Mouse (Mus musculus): ENCODE data around the gene Rbp1. TPM values are rescaled to one million over a fixed set of nuclear protein-coding genes. Genes with fewer than 3 reads are reported as not detected.

Gene Rbp1
- polyA plus RNA-seq, 1 experiment: 3.4 TPM

DNA sequence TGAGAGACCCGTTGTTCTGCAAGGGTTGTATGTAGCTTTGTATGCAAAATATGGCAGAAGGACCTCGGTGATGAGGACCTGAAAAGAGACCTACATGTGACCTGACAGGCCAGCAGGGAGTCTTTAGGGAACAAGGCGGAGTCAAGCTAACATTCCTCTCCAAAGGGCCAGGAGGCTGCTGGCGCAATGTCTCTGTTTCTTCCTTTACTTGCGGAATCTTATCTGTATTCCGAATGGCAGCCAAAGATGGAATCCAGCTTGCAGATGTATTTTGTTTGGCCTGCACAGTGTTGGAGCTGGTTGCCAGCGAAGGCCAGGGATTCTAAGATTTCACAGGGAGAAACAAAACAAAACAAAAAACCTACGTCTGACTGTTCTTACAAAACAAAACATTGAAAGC lies 6.0 kb downstream of the Rbp1 start:
- Histone ChIP-seq H3K4me3 (ENCODE audit: control insufficient read depth, insufficient read depth, low read length) (no peak overlapping the region), H3K36me3 (ENCODE audit: control insufficient read depth, insufficient read depth, low read length) (no peaks in the 10 kb centered on the region), H3K4me1 (replicated peaks; ENCODE audit: control insufficient read depth, insufficient read depth, low read length) (no peaks in the 10 kb centered on the region; the same call in 1 of the 2 replicates), H3K27ac (ENCODE audit: control insufficient read depth, insufficient read depth, low read length) (no peak overlapping the region), H3K27me3 (ENCODE audit: control insufficient read depth, insufficient read depth, low read length) (peaks cover 6% of the 10 kb centered on the region)
- no peak for DNase-seq
- TF ChIP-seq CTCF (IDR thresholded peaks at IDR 0.05; ENCODE audit: borderline replicate concordance, control insufficient read depth, extremely low read depth, insufficient read depth, low read length, poor library complexity) (no peak), POLR2A (IDR thresholded peaks at IDR 0.05; ENCODE audit: control insufficient read depth, extremely low read depth, insufficient read depth, low read length, poor library complexity) (no peak)
- 81% methylated on average over 8 of the region's 8 CpGs for WGBS

DNA sequence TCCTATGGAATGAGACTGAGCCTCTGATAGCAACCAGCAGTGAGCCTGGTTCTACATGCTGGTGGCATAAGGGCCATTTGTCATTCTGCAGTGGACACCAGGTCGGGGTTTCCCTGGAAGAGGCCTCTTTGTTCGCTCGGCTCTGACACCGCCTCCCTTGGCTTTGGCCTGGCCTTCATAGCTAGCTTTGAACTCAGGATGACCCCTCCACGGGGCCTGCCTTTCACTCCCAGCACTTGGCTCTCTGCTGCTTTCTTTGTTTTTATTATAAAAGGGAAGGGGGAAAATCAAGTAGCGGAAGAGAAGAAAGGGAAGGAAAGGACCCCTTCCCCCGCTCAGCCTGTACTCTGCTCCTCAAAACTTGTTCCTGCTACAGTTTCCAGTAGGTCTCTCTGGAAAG lies 7.0 kb downstream of the Rbp1 start:
- Histone ChIP-seq H3K27me3 (ENCODE audit: control insufficient read depth, insufficient read depth, low read length) (peaks cover 6% of the 10 kb centered on the region), H3K36me3 (ENCODE audit: control insufficient read depth, insufficient read depth, low read length) (no peaks in the 10 kb centered on the region), H3K4me1 (replicated peaks; ENCODE audit: control insufficient read depth, insufficient read depth, low read length) (no peaks in the 10 kb centered on the region), H3K27ac (ENCODE audit: control insufficient read depth, insufficient read depth, low read length) (no peak overlapping the region), H3K4me3 (ENCODE audit: control insufficient read depth, insufficient read depth, low read length) (no peak overlapping the region)
- TF ChIP-seq POLR2A (IDR thresholded peaks at IDR 0.05; ENCODE audit: control insufficient read depth, extremely low read depth, insufficient read depth, low read length, poor library complexity) (no peak), CTCF (IDR thresholded peaks at IDR 0.05; ENCODE audit: borderline replicate concordance, control insufficient read depth, extremely low read depth, insufficient read depth, low read length, poor library complexity) (no peak)
- no peak for DNase-seq
- 62% methylated on average over 7 of the region's 7 CpGs for WGBS

DNA sequence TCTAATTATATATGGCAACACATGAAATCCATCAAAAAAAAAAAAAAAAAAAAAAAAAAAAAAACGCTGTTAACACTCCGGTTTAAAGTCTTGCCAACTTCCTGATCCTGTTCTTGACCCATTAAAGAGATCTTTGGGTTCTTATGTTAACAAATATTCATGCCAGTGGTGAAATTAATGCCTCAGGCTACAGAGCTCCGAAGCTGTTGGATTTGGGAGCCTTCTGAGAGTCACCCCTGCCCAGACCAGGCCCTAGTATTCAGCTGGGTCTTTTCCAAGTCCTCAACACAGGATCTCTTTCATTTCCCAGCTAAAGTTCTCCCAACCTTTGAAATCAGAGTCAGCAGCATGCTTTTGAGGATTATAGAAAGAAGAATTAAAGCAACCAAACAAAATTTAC lies 7.8 kb downstream of the Rbp1 start:
- no peaks in the 10 kb centered on the region for H3K4me1 ChIP-seq (replicated peaks; ENCODE audit: control insufficient read depth, insufficient read depth, low read length)
- peaks cover 4% of the 10 kb centered on the region for H3K27me3 ChIP-seq (ENCODE audit: control insufficient read depth, insufficient read depth, low read length)
- no peaks in the 10 kb centered on the region for H3K36me3 ChIP-seq (ENCODE audit: control insufficient read depth, insufficient read depth, low read length)
- WGBS: 59% methylated on average over 3 of the region's 3 CpGs
- no peak for DNase-seq
- H3K27ac ChIP-seq (ENCODE audit: control insufficient read depth, insufficient read depth, low read length): no peak overlapping the region
- no peak for TF ChIP-seq POLR2A (IDR thresholded peaks at IDR 0.05; ENCODE audit: control insufficient read depth, extremely low read depth, insufficient read depth, low read length, poor library complexity)
- no peak overlapping the region for H3K4me3 ChIP-seq (ENCODE audit: control insufficient read depth, insufficient read depth, low read length)

DNA sequence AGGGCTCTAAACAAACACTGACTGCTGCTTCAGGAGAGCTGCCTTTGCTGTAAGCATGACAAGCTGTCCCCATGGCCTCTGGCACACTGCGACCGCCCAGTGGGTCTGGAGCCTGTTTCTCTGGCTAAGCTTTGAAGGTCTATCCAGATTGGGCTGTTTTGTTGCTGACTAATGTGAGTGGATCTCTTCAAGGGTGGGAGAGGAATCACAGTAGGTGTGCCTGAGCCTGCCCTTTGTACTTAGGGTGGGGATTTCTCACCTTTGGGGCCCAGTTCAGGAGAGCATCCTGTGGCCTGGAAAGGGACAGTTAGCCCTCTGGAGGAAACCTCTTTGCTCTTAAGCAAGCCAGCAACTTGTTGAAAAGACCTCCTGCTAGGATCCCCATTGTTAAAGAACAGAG lies 10.3 kb downstream of the Rbp1 start:
- WGBS: 95% methylated on average over 2 of the region's 2 CpGs
- no peak for DNase-seq

DNA sequence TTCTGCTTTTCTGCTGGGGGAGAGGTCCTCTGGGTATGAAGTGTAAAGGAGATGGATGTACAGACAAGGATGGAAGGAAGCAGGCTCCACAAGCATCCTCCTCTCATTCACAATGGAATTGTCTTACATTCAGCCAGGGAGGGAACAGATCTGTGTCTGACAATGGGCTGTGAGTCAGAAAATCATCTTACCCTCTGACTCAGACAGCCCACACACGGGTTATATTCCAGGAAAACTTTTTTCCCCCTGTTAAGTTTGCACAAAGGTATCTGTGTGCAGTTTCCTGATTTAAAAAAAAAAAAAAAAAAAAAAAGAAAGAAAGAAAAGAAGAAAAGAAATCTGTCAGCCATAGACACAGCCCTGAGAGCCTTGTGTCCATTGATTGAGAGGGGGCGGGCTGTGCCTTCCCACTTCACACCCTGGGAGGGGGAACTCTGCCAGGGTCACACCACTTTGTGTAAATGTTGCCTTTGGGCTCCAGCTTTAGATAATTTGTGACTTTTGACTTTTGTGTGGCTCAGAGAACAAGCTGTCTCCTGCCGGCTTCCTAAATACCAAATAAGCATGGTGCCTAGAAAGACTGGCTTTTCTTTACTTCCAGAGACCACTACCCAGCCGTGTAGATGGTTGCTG lies 11.3 kb downstream of the Rbp1 start:
- Histone ChIP-seq H3K4me1 (replicated peaks; ENCODE audit: control insufficient read depth, insufficient read depth, low read length) (no peaks in the 10 kb centered on the region), H3K27ac (ENCODE audit: control insufficient read depth, insufficient read depth, low read length) (no peak overlapping the region), H3K4me3 (ENCODE audit: control insufficient read depth, insufficient read depth, low read length) (no peak overlapping the region), H3K36me3 (ENCODE audit: control insufficient read depth, insufficient read depth, low read length) (no peaks in the 10 kb centered on the region), H3K27me3 (ENCODE audit: control insufficient read depth, insufficient read depth, low read length) (no peaks in the 10 kb centered on the region)
- TF ChIP-seq CTCF (IDR thresholded peaks at IDR 0.05; ENCODE audit: borderline replicate concordance, control insufficient read depth, extremely low read depth, insufficient read depth, low read length, poor library complexity): no peak
- TF ChIP-seq POLR2A (IDR thresholded peaks at IDR 0.05; ENCODE audit: control insufficient read depth, extremely low read depth, insufficient read depth, low read length, poor library complexity): no peak
- WGBS: 73% methylated on average over 4 of the region's 4 CpGs
- DNase-seq: no peak

More for the DNA sequence above, 10.3 kb downstream of the Rbp1 start:
- Histone ChIP-seq H3K4me1 (replicated peaks; ENCODE audit: control insufficient read depth, insufficient read depth, low read length) (no peaks in the 10 kb centered on the region), H3K27ac (ENCODE audit: control insufficient read depth, insufficient read depth, low read length) (no peak overlapping the region), H3K36me3 (ENCODE audit: control insufficient read depth, insufficient read depth, low read length) (no peaks in the 10 kb centered on the region), H3K4me3 (ENCODE audit: control insufficient read depth, insufficient read depth, low read length) (no peak overlapping the region), H3K27me3 (ENCODE audit: control insufficient read depth, insufficient read depth, low read length) (no peaks in the 10 kb centered on the region)
- TF ChIP-seq CTCF (IDR thresholded peaks at IDR 0.05; ENCODE audit: borderline replicate concordance, control insufficient read depth, extremely low read depth, insufficient read depth, low read length, poor library complexity) (no peak), POLR2A (IDR thresholded peaks at IDR 0.05; ENCODE audit: control insufficient read depth, extremely low read depth, insufficient read depth, low read length, poor library complexity) (no peak)

DNA sequence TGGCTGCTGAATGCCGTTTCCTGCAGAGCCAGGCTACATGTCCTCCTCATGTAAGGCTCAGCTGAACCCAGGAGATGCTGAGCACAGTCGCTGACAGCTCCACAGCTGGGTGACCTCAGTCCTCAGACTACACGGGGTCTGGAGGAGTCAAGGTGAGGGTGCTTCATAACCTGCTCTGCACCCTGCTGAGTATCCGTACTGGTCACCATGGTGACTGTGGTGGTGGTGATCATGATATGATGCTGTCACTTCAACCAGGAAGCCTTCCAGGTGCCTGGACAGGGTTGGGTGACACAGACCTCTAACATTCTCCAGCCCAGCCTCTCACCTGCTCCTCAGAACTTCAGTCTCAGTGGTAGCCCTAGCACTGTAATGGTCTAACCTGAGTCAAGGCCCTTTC lies 15.1 kb downstream of the Rbp1 start:
- TF ChIP-seq CTCF (IDR thresholded peaks at IDR 0.05; ENCODE audit: borderline replicate concordance, control insufficient read depth, extremely low read depth, insufficient read depth, low read length, poor library complexity) (no peak), POLR2A (IDR thresholded peaks at IDR 0.05; ENCODE audit: control insufficient read depth, extremely low read depth, insufficient read depth, low read length, poor library complexity) (no peak)
- WGBS: 93% methylated on average over 4 of the region's 4 CpGs
- no peaks in the 10 kb centered on the region for H3K4me1 ChIP-seq (replicated peaks; ENCODE audit: control insufficient read depth, insufficient read depth, low read length)

DNA sequence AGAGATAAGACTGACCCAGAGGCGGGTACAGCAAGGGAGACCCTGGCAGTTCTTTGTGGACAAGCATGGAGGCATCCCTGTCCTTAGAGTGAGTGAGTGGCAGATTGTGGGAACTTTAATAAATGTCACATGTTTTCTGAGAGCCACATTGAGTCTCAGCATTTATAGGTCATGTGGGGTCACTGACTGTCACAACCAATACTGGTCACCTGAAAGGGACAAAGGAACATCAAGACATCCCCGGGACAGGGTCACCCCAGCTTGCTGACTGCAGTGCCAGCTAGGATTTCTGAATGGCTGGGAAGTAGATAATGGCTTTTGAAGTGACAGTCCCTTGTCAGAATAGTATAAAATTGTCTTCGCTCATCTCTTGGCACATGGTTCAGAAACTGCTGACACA lies 16.3 kb downstream of the Rbp1 start:
- Histone ChIP-seq H3K27ac (ENCODE audit: control insufficient read depth, insufficient read depth, low read length) (no peak overlapping the region), H3K4me1 (replicated peaks; ENCODE audit: control insufficient read depth, insufficient read depth, low read length) (no peaks in the 10 kb centered on the region), H3K36me3 (ENCODE audit: control insufficient read depth, insufficient read depth, low read length) (no peaks in the 10 kb centered on the region), H3K27me3 (ENCODE audit: control insufficient read depth, insufficient read depth, low read length) (no peaks in the 10 kb centered on the region), H3K4me3 (ENCODE audit: control insufficient read depth, insufficient read depth, low read length) (no peak overlapping the region)
- no peak for DNase-seq
- TF ChIP-seq POLR2A (IDR thresholded peaks at IDR 0.05; ENCODE audit: control insufficient read depth, extremely low read depth, insufficient read depth, low read length, poor library complexity): no peak
- TF ChIP-seq CTCF (IDR thresholded peaks at IDR 0.05; ENCODE audit: borderline replicate concordance, control insufficient read depth, extremely low read depth, insufficient read depth, low read length, poor library complexity): no peak
- 87% methylated on average over 3 of the region's 3 CpGs for WGBS

More for the DNA sequence above, 15.1 kb downstream of the Rbp1 start:
- H3K27ac ChIP-seq (ENCODE audit: control insufficient read depth, insufficient read depth, low read length): no peak overlapping the region
- no peaks in the 10 kb centered on the region for H3K27me3 ChIP-seq (ENCODE audit: control insufficient read depth, insufficient read depth, low read length)
- H3K36me3 ChIP-seq (ENCODE audit: control insufficient read depth, insufficient read depth, low read length): no peaks in the 10 kb centered on the region
- DNase-seq: no peak
- no peak overlapping the region for H3K4me3 ChIP-seq (ENCODE audit: control insufficient read depth, insufficient read depth, low read length)

Data from thymus, adult 2 months (tissue).